Mouse (Mus musculus) lung, adult 2 months (tissue): ENCODE results near the gene Atg5.

Experiments
- CTCF ChIP-seq: fragments of 200-500 bp; IDR thresholded peaks from 2 replicates; pipeline ENCODE4 v1.5.1; 2011; ENCODE audit warnings: mild to moderate bottlenecking, low read length, control low read depth; ENCODE audit not compliant: insufficient read depth
- POLR2A ChIP-seq: fragments of 200-500 bp; IDR thresholded peaks from 2 replicates; pipeline ENCODE4 v1.6.1; 2011; ENCODE audit warnings: low read depth, mild to moderate bottlenecking, control low read depth, low read length, borderline replicate concordance; ENCODE audit errors: extremely low read depth

- TF ChIP-seq CTCF, result no peak
- TF ChIP-seq POLR2A, result no peak
Observed at GRCm38 (mm10) chr10:44366186-44366585, 98.0 kb downstream of the Atg5 start.
